Mouse (Mus musculus) cerebellum, adult 18-20 months (tissue): ENCODE measurements at regions not wholly inside any gene's neighbourhood (a gene's known extent, or its start where the extent isn't known, plus 50 kb on each side); places are given as distances from the start of the nearest gene placed in this dataset.
"Not testable (repeated sequence)": the region's sequence is repeated elsewhere in the genome, so short reads cannot be mapped to it uniquely, and the experiment has no call there.

Experiments used
- DNase-seq, 2 experiments: peaks; one replicate each; pipeline ENCODE4 v3.0.0; 2021

DNA sequence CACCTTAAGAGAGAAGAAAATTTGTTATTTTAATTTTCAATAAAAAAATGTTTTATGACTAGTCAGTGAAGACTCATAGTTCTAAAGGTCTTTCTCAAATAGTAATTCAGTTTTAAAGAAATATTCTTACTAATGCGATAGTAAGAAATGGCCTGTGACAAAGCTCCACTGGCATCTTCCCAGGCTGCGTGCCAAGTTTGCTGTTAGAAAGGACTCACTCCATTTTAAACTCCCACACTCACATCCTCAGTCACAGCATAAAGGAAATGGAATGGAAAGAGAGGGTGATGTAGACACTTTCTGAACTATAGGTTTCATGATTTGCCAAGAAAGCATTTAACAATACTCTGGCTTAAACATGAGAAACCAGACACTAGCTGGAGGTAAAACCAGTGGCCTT lies 436.6 kb downstream of the Mei4 start:
- no peak for DNase-seq

DNA sequence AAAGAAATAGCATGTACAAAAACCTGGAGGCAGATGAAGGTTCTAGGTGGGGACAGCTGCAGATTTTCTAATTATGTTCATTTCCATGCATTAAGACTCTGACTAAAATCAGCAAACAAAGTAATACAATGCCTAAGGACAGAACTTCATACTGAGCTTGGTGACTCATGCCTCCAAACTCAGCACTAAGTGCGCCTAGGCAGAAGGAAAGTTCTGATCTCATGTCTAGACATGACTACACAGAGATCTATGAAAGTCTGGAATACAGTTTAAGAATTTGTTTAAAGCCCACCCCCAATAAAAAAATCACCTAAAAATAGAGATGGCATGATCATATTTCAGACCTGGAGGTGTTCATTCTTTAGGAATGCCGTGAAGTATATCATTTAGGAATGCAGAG lies 442.8 kb downstream of the Mei4 start:
- no peak for DNase-seq

DNA sequence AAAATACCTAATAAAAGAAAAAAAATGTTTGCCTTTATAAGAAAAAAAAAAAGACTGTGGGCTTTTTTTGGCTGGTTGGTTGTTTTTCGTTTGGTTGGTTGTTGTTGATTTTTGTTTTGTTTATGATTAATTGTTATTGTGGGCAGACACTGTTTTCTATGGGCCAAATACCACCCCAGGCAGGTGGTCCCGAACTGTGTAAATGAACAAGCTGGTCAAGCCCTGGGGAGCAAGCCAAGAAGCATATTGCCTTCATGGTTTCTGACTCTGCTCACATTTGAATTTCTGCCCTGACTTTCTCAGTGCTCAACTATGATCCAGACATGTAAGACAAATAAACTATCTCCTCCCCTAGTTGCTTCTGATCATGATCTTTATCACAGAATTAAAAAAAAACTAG lies 449.0 kb downstream of the Mei4 start:
- no peak for DNase-seq

DNA sequence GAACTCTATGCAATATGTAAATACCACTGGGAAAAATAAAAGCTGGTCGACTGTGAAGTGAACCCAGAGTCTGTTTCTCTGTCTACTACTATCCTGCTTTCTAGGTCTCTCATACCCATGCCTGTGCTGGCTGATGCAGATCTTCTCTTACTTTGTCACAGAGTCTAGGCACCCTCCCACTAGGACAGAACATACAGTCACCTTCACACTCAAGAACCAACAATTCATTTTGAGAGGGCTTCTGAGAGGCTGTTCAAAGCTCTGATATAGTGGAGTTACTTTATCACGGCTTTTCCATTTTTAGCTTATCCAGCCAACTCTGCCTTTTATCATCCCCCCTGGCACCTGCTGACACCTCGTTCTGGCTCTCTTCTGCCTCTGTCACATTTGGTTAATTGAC lies 477.0 kb downstream of the Mei4 start:
- DNase-seq: no peak

DNA sequence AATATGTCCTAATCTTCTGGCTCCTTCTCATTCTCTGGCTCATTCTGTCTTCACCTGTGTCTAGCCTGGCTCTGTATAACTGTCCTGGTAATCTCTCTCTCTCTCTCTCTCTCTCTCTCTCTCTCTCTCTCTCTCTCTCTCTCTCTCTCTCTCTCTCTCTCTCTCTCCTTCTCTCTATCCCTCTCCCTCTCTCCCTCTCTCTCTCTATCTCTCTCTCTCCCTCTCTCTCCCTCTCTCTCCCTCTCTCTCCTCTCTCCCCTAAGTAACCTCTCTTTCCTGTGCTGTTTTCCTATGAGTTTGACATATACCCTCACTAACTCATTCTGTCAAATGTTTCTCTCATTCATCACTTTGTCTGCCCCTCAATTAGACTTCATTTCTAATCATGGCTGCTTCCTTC lies 478.6 kb upstream of the Irak1bp1 start:
- DNase-seq: not testable (repeated sequence)

DNA sequence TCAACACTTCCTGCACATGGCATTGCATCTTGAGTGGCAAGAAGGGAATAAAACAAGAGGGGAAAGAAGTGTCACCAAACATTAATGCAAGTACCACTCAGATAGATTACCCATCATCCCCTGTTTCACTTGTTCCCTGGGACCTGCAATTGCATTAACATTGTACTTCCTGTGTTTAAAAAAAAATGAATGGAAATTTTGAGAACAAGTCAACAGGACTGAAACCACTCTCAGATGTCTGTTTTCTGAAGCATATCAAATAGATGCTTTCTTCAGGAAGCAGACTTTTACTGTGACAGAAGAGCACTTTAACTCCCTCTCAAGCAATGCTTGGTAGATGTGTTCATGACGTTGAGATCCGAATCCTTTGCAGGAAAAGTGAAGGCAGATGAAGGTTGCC lies 469.8 kb upstream of the Irak1bp1 start:
- DNase-seq: no peak

DNA sequence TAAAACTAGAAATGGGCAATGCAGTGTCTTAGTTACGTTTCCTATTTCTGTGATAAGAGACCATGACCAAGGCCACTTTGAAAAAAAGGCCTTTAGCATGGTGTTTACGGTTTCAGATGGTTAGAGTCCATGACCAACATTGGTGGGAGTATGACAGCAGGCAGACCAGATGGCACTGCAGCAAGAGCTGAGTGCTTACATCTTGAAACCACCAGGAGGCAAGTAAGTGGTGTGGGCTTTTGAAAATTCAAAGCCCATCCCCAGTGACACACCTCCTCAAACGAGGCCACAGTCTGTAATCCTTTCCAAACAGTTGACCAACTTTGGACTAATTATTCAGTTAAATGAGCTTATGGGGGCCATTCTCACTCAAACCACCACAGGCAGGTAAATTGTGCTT lies 427.0 kb upstream of the Irak1bp1 start:
- no peak for DNase-seq

DNA sequence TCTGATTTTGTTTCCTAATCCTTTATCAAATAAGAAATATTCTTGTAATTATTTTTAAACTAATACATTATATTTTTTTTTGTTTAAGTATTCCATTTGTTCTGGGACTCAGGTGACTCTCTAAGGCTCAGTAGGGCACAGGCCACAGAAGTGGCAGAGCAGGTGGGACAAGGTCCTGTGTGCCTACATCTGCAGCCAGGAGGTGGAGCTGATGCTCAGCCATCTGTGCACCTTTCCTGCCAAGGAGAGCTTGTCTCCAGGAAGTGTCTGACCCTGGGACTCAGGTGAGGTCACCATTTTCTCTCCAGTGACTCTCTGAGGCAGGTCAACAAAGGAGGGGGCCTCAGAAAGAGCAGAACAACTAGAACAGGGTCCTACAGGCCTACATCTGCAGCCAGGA lies 425.3 kb upstream of the Irak1bp1 start:
- peak in 1 of 2 experiments; percentile 1 for DNase-seq

DNA sequence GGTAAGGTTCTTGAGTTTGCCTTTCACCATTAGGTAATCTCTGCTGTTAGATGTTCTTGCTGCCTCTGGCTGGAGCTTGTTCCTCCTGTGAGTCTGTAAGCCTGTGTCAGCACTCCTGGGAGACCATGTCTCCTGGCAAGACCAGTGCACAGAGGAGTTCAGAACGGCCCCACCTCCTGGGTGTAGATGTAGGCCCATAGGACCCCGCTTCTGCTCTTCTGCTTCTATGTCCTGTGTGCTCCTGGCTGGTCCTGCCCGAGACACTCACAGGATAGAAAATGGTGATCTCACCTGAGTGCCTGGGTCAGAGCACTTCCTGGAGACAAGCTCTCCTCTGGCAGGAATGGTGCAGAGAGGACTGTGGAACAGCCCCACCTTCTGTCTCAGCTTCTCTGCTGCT lies 422.2 kb upstream of the Irak1bp1 start:
- DNase-seq: no peak

DNA sequence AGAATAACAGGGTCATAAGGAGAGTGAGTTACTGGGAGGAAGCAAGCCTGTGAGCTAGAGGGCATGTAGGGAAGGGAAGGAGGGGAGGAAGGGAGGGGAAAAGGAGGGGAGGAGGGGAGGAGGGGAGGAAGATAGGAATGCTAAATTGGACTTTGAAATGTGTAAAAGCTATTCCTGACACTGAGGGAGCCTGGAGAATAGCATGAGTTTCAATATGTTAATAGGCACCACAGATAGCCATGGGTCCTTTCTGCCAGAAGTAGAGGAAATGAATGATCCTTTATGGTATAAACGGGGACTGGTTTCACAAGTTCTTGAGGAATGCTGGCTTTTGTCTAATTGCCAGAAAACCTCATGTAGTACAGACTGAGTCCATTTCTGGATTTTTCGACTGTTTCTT lies 420.4 kb upstream of the Irak1bp1 start:
- DNase-seq: no peak
